Mouse (Mus musculus) liver, embryonic 16.5 days (tissue): ENCODE data around the gene Eapp. TPM values are rescaled to one million over a fixed set of nuclear protein-coding genes. Genes with fewer than 3 reads are reported as not detected.
A peak's percentile ranks its signal among the peaks of the same experiment; 100 is the strongest.
"Not testable (repeated sequence)": the region's sequence is repeated elsewhere in the genome, so short reads cannot be mapped to it uniquely, and the experiment has no call there.

Source experiments
- ATAC-seq: fragments of 200-750 bp; cut with Nextera tagmentation; 2 replicates; pipeline ENCODE4 v1.8.0; 2017; ENCODE audit warnings: low read depth, mild to moderate bottlenecking, moderate number of reproducible peaks, moderate library complexity
- H3K27ac ChIP-seq: fragments of 300-500 bp; sonication (generic); 2 replicates; pipeline ENCODE4 v1.5.1; 2014; ENCODE audit warnings: mild to moderate bottlenecking, low read length
- H3K27me3 ChIP-seq: fragments of 300-500 bp; sonication (generic); 2 replicates; pipeline ENCODE4 v1.6.1; 2014; ENCODE audit warnings: low read depth, low read length, mixed read lengths; ENCODE audit not compliant: control insufficient read depth, insufficient read depth
- H3K36me3 ChIP-seq: fragments of 300-500 bp; sonication (generic); 2 replicates; pipeline ENCODE4 v1.6.1; 2014; ENCODE audit warnings: mild to moderate bottlenecking; ENCODE audit not compliant: control insufficient read depth, insufficient read depth
- H3K4me1 ChIP-seq: fragments of 300-500 bp; sonication (generic); 2 replicates; pipeline ENCODE4 v1.6.1; 2014; ENCODE audit warnings: low read depth, low read length, mixed read lengths; ENCODE audit not compliant: control insufficient read depth
- H3K4me2 ChIP-seq: fragments of 300-500 bp; sonication (generic); 2 replicates; pipeline ENCODE4 v1.6.1; 2014; ENCODE audit warnings: low read depth, low read length, mixed read lengths
- H3K4me3 ChIP-seq: fragments of 300-500 bp; sonication (generic); 2 replicates; pipeline ENCODE4 v1.5.1; 2014; ENCODE audit warnings: low read depth, mild to moderate bottlenecking, low read length
- H3K9ac ChIP-seq: fragments of 300-500 bp; sonication (generic); 2 replicates; pipeline ENCODE4 v1.6.1; 2014; ENCODE audit warnings: low read depth, low read length
- H3K9me3 ChIP-seq: fragments of 300-500 bp; sonication (generic); replicated peaks from 2 replicates; pipeline ENCODE4 v1.6.1; 2016; ENCODE audit warnings: low read length; ENCODE audit not compliant: control insufficient read depth
- WGBS: fragments of 180-500 bp; shearing (Covaris S2); extraction: QIAGEN DNeasy Blood & Tissue Kit; methylation state at CpG from one replicate; pipeline ENCODE4 v1.1.7; 2014; ENCODE audit not compliant: insufficient replicate concordance; 5-methylcytosine and 5-hydroxymethylcytosine counted together
- polyA plus RNA-seq: library from polyadenylated mRNA; unstranded; fragments of >200 nt; fragmentation: Nextera tagmentation; extraction: Ambion mirVana; gene quantifications from 2 replicates; pipeline ENCODE4 v1.2.1, GENCODE M21; 2015

The Eapp gene
- polyA plus RNA-seq, 1 experiment from 2014 or later, result 36.9 TPM

GRCm38 (mm10) chr12:54713822-54714626 lies 18.3 kb upstream of the Eapp start:
- H3K4me2 ChIP-seq, H3K27me3 ChIP-seq, H3K9ac ChIP-seq, H3K9me3 ChIP-seq, H3K27ac ChIP-seq, H3K4me3 ChIP-seq, H3K36me3 ChIP-seq, H3K4me1 ChIP-seq: not testable (repeated sequence)
- ATAC-seq, result peak; percentile 49
- 0% methylated on average over 2 of the region's 48 CpGs for WGBS

- H3K9me3 ChIP-seq, H3K27me3 ChIP-seq, H3K9ac ChIP-seq, H3K4me1 ChIP-seq, H3K4me3 ChIP-seq, H3K27ac ChIP-seq, H3K4me2 ChIP-seq, H3K36me3 ChIP-seq: not testable (repeated sequence)
- peak; percentile 84 for ATAC-seq
- 0% methylated on average over 3 of the region's 8 CpGs for WGBS
Observed at GRCm38 (mm10) chr12:54710494-54710879, 14.8 kb upstream of the Eapp start.

GRCm38 (mm10) chr12:54709691-54710493 lies 14.2 kb upstream of the Eapp start:
- not testable (repeated sequence) for H3K36me3 ChIP-seq, H3K27ac ChIP-seq, H3K27me3 ChIP-seq, H3K4me3 ChIP-seq, H3K9me3 ChIP-seq, H3K9ac ChIP-seq, H3K4me1 ChIP-seq
- H3K4me2 ChIP-seq, result 0 out of 2 replicates have a peak overlapping the region, but pooled peaks have one; percentile 17
- peak; percentile 20 for ATAC-seq
- 1% methylated on average over 6 of the region's 44 CpGs for WGBS

- Histone ChIP-seq H3K4me2 (no peak overlapping the region), H3K9me3 (no peaks in the 10 kb centered on the region), H3K9ac (no peak overlapping the region), H3K36me3 (no peaks in the 10 kb centered on the region), H3K4me1 (peaks cover 10% of the 10 kb centered on the region), H3K4me3 (no peak overlapping the region), H3K27me3 (no peaks in the 10 kb centered on the region), H3K27ac (no peak overlapping the region)
- 31% methylated on average over 7 of the region's 7 CpGs for WGBS
- no peak for ATAC-seq
Observed at GRCm38 (mm10) chr12:54699394-54699793, 3.7 kb upstream of the Eapp start.

GRCm38 (mm10) chr12:54697791-54698250 lies 2.1 kb upstream of the Eapp start:
- Histone ChIP-seq H3K4me2 (no peak overlapping the region), H3K9ac (no peak overlapping the region), H3K36me3 (no peaks in the 10 kb centered on the region), H3K4me1 (peaks cover 14% of the 10 kb centered on the region), H3K9me3 (no peaks in the 10 kb centered on the region), H3K27ac (peak overlapping the region; percentile 71; the same call in 1 of the 2 replicates), H3K27me3 (no peaks in the 10 kb centered on the region), H3K4me3 (no peak overlapping the region)
- ATAC-seq, result no peak
- 38% methylated on average over 6 of the region's 6 CpGs for WGBS

- peaks cover 14% of the 10 kb centered on the region for H3K4me1 ChIP-seq
- H3K27ac ChIP-seq, result peak overlapping the region; percentile 71
- H3K9ac ChIP-seq, result no peak overlapping the region
Observed at GRCm38 (mm10) chr12:54697003-54697597, 1.4 kb upstream of the Eapp start.

GRCm38 (mm10) chr12:54696242-54697002 lies 725 bp upstream of the Eapp start:
- Histone ChIP-seq H3K27me3 (no peaks in the 10 kb centered on the region), H3K4me3 (peak overlapping the region; percentile 74), H3K9me3 (no peaks in the 10 kb centered on the region), H3K27ac (peak overlapping the region; percentile 94), H3K4me2 (peak overlapping the region; percentile 98), H3K4me1 (peaks cover 14% of the 10 kb centered on the region), H3K36me3 (peaks cover 5% of the 10 kb centered on the region), H3K9ac (peak overlapping the region; percentile 88)
- under 1% methylated on average over 32 of the region's 32 CpGs for WGBS
- ATAC-seq, result peak; percentile 77

More at GRCm38 (mm10) chr12:54697003-54697597, 1.4 kb upstream of the Eapp start:
- Histone ChIP-seq H3K4me3 (no peak overlapping the region), H3K9me3 (no peaks in the 10 kb centered on the region), H3K27me3 (no peaks in the 10 kb centered on the region), H3K4me2 (0 out of 2 replicates have a peak overlapping the region, but pooled peaks have one; percentile 98), H3K36me3 (peaks cover 2% of the 10 kb centered on the region)
- ATAC-seq, result peak; percentile 33
- 6% methylated on average over 7 of the region's 7 CpGs for WGBS

- peak overlapping the region; percentile 98 for H3K4me2 ChIP-seq
- H3K27me3 ChIP-seq, result no peaks in the 10 kb centered on the region
- WGBS, result 33% methylated on average over 12 of the region's 12 CpGs
- peaks cover 7% of the 10 kb centered on the region for H3K36me3 ChIP-seq
- peak overlapping the region; percentile 94 for H3K27ac ChIP-seq
- no peaks in the 10 kb centered on the region for H3K9me3 ChIP-seq
- no peak for ATAC-seq
- peaks cover 14% of the 10 kb centered on the region for H3K4me1 ChIP-seq
- H3K9ac ChIP-seq, result peak overlapping the region; percentile 88
- H3K4me3 ChIP-seq, result peak overlapping the region; percentile 74
Observed at GRCm38 (mm10) chr12:54694847-54695510, 718 bp downstream of the Eapp start.
